Mouse (Mus musculus): ENCODE measurements around the gene Pcnx. TPM values are rescaled to one million over a fixed set of nuclear protein-coding genes. Genes with fewer than 3 reads are reported as not detected.

Gene Pcnx
- total RNA-seq, 2 experiments from 2014 or later, result 13.9 to 24.4 TPM

GRCm38 (mm10) chr12:81852977-81853376 lies 6.8 kb upstream of the Pcnx start:
- ATAC-seq (replicated peaks; ENCODE audit: poor library complexity, severe bottlenecking), result no peak

DNA sequence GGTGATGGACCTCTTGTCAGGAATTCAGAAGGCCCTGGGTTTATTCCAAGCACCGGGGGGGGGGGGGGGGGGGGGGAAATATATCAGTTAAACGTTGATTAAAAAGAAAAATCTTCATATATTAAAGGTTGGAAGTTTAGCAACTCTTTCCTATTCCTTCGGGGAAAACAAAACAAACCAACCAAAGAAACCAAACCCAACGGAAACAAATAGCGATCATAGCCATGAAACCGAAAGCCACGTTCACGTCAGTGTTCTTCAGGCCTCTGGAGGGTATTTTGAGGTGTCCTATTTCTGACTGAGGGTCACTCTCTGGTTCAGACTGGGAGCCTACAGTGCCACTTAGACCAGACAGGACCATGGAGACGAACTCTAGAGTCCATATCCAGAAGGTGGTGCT lies 6.3 kb upstream of the Pcnx start:
- no peak for ATAC-seq (replicated peaks; ENCODE audit: poor library complexity, severe bottlenecking)

GRCm38 (mm10) chr12:81855031-81855430 lies 4.8 kb upstream of the Pcnx start:
- ATAC-seq (replicated peaks; ENCODE audit: poor library complexity, severe bottlenecking), result no peak

GRCm38 (mm10) chr12:81856696-81857095 lies 3.1 kb upstream of the Pcnx start:
- peak; percentile 75 for ATAC-seq (replicated peaks; ENCODE audit: poor library complexity, severe bottlenecking)

GRCm38 (mm10) chr12:81857251-81857650 lies 2.6 kb upstream of the Pcnx start:
- ATAC-seq (replicated peaks; ENCODE audit: poor library complexity, severe bottlenecking), result no peak

GRCm38 (mm10) chr12:81857978-81858569 lies 1.7 kb upstream of the Pcnx start:
- ATAC-seq (replicated peaks; ENCODE audit: poor library complexity, severe bottlenecking), result no peak

DNA sequence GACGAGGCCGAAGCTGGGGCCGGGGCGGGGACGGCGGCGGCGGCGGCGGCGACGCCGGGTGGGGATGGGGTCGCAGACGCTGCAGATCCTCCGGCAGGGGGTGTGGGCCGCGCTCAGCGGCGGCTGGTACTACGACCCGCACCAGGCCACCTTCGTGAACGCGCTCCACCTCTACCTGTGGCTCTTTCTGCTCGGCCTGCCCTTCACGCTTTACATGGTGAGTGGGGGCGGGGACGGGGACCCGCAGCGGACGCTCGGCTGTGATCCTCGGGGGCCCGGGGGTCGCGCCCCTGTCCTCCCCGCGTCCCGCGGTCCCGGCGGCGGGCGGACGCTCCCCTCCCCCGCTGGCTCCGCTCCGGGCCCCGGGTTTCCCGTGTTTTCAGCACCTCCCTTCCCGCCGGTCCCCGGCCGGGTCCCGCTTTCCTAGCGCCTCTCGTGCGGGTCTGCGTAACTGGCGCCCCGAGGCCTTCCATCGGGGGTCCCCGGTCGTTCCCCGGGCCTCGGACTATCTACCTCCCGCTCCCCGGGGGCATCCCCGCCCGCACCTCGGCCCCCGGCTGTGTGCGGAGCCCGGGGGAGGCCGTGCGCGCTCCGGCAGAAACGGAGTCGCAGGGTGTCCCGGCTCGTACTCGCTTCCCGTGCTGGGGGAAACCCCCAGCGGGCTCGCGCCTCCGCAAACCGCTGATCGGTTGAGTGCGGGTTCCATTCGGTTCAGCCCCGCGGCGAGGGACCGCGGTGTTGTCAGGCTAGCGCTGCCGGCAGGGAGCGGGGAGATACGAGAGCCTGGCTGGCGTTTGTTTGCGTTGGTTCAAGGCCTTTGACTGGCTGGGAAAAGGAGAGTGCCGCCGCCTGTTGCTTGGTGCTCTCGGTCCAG lies 722 bp downstream of the Pcnx start:
- ATAC-seq (replicated peaks; ENCODE audit: poor library complexity, severe bottlenecking), result peak; percentile 43

- ATAC-seq (replicated peaks; ENCODE audit: poor library complexity, severe bottlenecking), result no peak
Observed at GRCm38 (mm10) chr12:81861199-81862085, 1.6 kb downstream of the Pcnx start.

DNA sequence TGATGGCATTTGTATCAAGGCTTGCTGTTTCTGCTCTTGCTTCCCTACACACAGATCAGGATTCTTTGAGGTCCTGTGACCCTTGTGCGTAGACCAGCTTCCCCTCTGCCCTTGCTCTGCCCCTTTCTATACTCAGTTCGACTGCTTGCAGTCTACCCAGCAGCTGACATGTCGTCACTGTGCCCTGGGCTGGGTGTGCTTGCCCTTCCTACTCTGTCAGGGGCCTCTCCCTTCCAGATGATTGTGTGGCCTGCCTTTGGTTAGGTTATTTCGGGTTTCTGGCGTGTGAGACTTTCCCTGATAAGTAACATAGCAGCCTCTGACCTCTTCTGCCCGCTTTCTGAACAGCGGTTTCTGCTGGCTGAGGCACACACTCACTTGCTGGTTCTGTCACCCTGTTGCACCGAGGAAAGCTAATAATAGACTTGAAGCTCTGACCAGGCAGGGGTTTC lies 2.6 kb downstream of the Pcnx start:
- peak; percentile 61 for ATAC-seq (replicated peaks; ENCODE audit: poor library complexity, severe bottlenecking)

DNA sequence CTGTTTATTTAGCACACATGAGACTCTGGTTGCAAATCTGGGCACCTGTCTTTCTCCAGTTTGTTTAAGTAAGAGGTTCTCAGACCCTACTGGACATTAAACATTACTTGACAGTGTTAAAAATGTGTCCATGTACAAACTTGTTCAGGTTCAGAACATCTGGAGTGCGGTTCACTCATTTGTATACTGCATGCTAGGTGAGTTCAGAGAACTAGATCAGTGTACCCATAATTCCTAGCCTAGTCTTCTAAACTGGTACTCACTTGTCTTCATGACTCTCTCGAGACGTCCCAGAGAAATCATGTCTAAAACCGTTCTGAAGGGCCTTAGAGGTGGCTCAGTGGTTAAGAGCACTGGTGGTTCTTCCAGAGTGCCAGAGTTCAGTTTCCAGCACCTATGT lies 4.1 kb downstream of the Pcnx start:
- no peak for ATAC-seq (replicated peaks; ENCODE audit: poor library complexity, severe bottlenecking)

DNA sequence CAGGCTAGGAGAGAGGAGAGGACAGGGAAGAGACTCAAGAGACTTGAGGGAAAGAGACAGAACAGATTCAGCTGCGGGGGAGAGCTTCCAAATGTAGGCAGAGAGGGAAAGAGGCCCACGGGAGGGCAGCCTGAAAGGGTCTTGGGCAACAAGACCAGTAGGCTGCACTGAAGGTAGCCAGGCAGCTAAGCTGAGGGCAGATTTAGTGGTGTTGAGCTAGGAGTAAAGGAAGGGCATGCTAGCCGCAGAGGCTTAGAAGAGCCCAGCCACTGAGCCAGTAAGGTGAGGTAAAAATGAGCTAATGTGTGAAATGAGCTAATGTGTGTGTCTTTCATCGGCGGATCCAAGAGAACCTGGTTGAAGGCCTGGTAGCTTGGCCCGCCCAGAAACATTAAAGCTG lies 5.4 kb downstream of the Pcnx start:
- no peak for ATAC-seq (replicated peaks; ENCODE audit: poor library complexity, severe bottlenecking)

- ATAC-seq (replicated peaks; ENCODE audit: poor library complexity, severe bottlenecking), result no peak
Observed at GRCm38 (mm10) chr12:81867316-81867715, 7.5 kb downstream of the Pcnx start.

- ATAC-seq (replicated peaks; ENCODE audit: poor library complexity, severe bottlenecking), result no peak
Observed at GRCm38 (mm10) chr12:81869205-81869940, 9.6 kb downstream of the Pcnx start.

- no peak for ATAC-seq (replicated peaks; ENCODE audit: poor library complexity, severe bottlenecking)
Observed at GRCm38 (mm10) chr12:81873345-81873744, 13.5 kb downstream of the Pcnx start.

DNA sequence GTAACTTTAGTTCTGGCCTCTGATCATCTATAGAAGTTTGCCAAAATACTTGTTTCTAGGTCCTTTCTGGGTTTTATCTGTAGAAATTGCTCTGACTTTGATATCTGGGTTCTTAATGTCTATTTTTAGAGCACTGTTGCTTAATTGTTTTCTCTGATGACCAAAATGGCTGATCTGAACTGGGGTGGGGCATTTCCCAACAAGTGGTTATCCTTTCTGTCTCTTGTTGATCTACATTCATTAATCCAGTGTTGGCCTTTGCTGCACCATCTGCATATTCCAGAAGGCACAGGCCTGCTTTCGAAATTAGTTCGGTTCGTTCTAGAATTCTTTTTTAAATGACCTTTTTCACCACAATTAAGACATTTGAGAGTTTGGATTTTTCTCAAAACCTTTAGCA lies 20.3 kb downstream of the Pcnx start:
- ATAC-seq (replicated peaks; ENCODE audit: poor library complexity, severe bottlenecking), result no peak

DNA sequence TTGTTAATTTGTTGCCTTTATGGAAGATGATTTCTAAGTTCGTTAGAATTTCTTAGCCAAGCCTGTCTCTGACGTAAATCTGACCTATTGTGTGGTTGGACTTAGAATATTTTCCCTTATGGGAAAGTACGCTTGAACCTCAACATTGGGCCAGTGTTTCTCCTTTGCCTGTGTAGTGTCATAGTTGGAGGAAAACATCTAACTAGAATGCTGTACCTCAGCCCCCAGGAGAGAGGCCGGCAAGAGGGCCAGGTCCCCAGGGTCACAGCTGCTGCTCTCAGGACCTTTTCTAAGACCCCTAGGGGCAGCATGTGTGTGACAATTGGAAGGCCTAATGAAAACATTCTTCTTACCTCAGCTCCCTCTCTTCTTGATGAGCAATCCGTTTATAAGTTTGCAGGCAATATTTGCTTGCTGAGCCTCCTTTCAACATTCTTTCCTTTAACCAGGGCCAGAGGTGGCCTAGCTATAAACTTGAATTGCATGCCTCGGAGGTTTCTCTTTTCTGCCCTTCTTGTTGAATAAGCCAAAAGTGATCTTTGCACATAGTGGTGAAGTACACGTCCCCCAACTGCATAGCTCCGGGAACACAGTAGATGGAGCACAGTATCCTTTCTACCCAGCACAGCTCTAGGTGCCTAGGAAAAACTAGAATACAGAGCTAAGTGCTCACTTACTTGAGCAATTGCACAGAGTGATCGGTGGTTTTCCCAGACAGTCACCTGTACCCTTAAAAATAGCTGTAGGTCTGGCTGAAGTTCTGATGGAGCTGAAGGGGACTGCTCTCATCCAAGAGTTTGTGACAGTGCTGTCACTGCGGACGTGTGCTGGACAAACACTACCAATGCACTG lies 23.7 kb downstream of the Pcnx start:
- ATAC-seq (replicated peaks; ENCODE audit: poor library complexity, severe bottlenecking), result no peak

GRCm38 (mm10) chr12:81884107-81884398 lies 24.2 kb downstream of the Pcnx start:
- ATAC-seq (replicated peaks; ENCODE audit: poor library complexity, severe bottlenecking), result no peak

DNA sequence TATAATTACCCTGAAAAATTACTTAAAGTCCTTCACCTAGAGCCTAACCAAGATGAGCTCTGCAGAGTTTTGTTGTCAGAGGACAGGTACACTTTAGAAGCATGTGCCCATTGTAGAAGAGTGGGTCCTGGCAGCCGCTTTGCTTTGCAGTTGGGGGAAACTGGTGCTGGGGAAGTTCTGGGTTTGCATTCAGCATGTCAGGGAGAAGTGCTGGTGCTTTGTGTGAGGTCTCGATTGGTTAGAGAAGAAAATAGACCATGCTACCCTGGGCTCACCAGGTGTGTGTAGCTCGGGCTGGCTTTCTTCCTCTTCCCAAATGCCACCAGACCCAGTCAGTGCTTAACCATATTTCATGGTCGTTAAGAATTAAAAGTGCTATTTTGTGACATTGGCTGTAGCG lies 25.2 kb downstream of the Pcnx start:
- ATAC-seq (replicated peaks; ENCODE audit: poor library complexity, severe bottlenecking), result no peak

DNA sequence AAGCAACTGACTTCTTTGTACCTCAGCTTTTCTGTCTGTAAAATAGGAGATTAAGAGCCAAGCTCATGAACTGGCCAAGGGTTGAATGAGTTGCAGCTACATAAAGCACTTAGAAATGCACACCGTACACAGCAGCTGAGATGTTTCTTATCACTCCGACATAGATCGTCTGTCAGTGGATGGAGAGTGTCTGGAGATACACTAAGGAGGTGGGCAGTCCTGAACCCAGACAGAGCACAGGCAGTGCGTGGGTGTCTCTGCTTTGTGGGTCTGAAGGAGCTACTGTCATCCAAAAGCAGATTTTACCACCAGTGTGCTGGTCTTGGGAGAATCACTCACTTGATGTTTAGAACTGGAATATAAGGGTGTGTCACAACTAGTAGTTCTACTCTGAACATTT lies 26.2 kb downstream of the Pcnx start:
- no peak for ATAC-seq (replicated peaks; ENCODE audit: poor library complexity, severe bottlenecking)

DNA sequence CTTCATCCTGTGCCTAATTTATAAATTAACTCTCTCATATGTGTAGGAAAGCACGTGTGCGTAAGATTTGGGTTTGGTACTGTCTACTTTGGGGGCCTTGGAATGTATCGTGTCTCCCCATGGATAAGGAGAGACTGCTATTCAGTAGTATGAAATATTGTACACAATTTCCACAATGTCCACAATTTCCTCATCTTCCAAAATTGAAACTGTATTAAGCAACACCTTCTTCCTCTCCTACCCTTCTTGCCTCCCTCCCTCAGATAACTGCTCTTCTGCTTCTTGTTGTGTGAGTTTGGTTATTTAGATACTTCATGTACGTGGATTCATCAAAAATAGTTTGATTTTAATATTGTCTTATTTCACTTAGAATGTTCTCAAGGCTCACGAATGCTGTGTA lies 29.1 kb downstream of the Pcnx start:
- ATAC-seq (replicated peaks; ENCODE audit: poor library complexity, severe bottlenecking), result peak; percentile 85
